Mouse (Mus musculus) adrenal gland, adult 18-20 months (tissue): ENCODE results near the gene Zfp652. TPM values are rescaled to one million over a fixed set of nuclear protein-coding genes. Genes with fewer than 3 reads are reported as not detected.
A peak's percentile ranks its signal among the peaks of the same experiment; 100 is the strongest.

Source experiments
- DNase-seq, 2 experiments: peaks; one replicate each; pipeline ENCODE4 v3.0.0; 2021 to 2022; ENCODE audit warnings: low spot score in 2 of 2
- total RNA-seq, 2 experiments: library from RNA; stranded (reverse); gene quantifications; 1 replicate in 1 of 2; 2 replicates in 1 of 2; pipeline ENCODE4 v1.2.3; 2021

Gene Zfp652
- total RNA-seq, 2 experiments from 2014 or later: 31.8 to 40.5 TPM

DNA sequence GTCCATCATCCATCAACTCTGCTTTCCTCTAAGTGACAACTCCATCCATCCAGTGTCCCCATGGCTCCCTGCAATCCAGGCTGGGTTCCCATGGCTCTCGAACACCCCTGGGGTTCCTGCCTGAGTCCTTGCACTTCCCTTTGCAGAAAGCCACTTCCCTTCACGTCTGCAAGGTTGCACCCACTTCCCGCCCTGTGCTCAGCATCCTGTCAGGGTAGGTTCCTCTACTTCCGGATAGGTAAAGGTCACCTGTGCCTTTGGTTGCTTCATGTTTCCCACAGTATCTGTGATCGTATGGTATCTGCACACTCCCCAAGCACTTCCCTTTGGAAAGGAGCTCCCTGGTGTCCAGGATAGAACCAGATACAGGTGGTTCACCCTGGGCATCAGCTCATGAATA lies 92.5 kb downstream of the Zfp652 start:
- no peak for DNase-seq

DNA sequence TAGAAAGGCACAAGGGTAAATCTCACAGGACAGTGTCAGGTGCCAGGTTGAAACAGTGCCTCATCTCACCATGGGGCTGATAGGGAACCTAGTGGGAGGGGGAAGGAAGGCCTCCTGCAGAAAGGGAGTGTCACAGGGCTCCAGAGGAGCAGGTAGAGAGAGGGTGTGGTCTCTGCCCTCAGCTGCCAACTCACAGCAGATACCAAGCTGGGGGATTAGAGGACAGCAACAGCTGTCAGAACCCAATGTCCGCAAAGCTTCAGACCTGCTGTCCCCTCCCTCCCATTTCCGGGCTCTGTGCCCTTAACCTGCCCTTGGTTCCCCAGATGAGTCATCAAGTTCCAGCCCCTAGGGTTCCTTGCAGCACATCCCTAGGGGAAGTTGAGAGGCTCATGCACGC lies 93.1 kb downstream of the Zfp652 start:
- peak in 1 of 2 experiments; percentile 53 for DNase-seq

- no peak for DNase-seq
These were observed 95.4 kb downstream of the Zfp652 start for GRCm38 (mm10) chr11:95807884-95808283.

- peak in 1 of 2 experiments; percentile 18 for DNase-seq
These were observed 96.1 kb downstream of the Zfp652 start for GRCm38 (mm10) chr11:95808448-95809011.

GRCm38 (mm10) chr11:95809603-95810002 lies 97.1 kb downstream of the Zfp652 start:
- DNase-seq: no peak

GRCm38 (mm10) chr11:95810828-95811227 lies 98.4 kb downstream of the Zfp652 start:
- no peak for DNase-seq

- DNase-seq: peak in 1 of 2 experiments; percentile 18
These were observed 99.3 kb downstream of the Zfp652 start for GRCm38 (mm10) chr11:95811741-95812140.

DNA sequence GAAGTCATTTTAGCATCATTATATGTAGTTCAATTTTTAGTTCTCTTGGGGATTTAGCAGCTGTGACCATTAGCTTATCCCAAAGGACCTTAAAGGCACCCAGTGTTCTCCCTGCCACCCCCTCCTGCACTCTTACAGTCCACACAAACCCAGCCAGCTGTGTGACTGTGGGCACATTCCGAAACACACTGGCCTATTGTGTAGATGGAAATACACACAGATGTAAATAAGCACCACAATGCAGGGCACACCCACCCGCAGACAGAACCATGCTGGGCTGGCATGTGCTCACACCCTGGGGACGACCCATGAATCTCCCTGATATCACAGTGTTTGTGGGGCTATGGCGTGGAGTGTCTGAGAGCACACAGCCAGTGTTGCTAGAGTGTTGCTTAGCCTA lies 99.8 kb downstream of the Zfp652 start:
- DNase-seq: no peak

DNA sequence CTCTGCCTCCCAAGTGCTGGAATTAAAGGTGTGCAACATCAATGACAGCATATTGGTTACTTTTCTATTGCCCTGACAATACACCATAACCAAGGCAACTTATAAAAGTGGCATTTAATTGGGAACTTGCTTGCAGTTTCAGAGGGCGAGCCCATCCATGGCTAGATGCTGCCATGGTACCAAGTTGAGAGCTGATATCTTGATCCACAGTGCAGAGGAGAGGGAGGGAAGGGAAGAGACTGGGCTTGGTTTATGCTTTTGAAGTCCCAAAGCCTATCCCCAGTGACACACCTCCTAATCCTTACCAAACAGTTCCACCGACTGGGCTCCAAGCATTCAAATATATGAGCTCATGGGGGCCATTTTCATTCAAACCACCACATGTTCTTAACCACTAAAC lies 101.6 kb downstream of the Zfp652 start:
- DNase-seq: no peak

- no peak for DNase-seq
These were observed 102.4 kb downstream of the Zfp652 start for GRCm38 (mm10) chr11:95814857-95815256.

GRCm38 (mm10) chr11:95815412-95815811 lies 102.9 kb downstream of the Zfp652 start:
- DNase-seq: no peak

GRCm38 (mm10) chr11:95819138-95819537 lies 106.7 kb downstream of the Zfp652 start:
- no peak for DNase-seq

DNA sequence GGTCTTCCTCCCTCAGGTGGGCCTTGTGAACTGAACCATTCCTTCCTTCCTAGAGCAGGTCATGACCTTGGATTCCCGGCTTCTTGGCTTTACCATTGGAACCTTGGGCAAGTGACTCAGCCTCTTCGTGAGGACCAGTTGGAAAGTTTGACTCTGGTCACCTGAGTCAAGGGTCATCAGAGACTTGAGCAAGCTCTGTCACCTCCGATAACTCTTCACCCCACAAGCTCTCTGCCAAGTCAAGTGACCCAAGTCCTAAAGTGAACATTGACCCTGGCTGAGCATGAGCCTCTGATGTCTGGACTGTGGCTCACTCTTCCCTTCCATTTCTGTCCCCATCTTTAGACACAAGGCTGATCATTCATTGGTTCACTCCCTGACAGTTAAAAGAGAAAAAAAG lies 109.0 kb downstream of the Zfp652 start:
- DNase-seq: no peak

GRCm38 (mm10) chr11:95822437-95822836 lies 110.0 kb downstream of the Zfp652 start:
- DNase-seq: no peak

- peak; percentile 93 to 94 for DNase-seq
These were observed 111.8 kb downstream of the Zfp652 start, which contains the start of gene Phospho1 for GRCm38 (mm10) chr11:95824071-95824876. TSS of gene Phospho1 (plus strand) at chr11:95824499.

DNA sequence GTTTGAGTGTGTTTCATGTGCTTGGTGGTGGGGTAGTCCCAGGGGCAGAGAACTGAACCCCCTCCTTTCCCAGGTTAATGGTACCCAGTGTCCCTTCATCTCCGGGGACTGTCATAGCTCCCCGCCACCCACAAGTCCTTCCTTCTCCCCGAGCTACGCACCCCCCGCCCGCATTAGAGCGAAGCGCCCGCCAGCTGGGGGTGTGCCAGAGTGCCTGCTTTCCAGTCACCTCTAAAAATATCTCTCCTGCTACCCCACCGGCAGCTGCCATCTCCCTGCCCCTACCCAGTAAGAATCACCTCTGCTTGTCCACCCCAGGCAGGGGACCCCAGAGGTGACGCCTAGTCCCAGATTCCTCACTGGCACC lies 112.4 kb downstream of the Zfp652 start:
- DNase-seq: peak; percentile 49 to 67

DNA sequence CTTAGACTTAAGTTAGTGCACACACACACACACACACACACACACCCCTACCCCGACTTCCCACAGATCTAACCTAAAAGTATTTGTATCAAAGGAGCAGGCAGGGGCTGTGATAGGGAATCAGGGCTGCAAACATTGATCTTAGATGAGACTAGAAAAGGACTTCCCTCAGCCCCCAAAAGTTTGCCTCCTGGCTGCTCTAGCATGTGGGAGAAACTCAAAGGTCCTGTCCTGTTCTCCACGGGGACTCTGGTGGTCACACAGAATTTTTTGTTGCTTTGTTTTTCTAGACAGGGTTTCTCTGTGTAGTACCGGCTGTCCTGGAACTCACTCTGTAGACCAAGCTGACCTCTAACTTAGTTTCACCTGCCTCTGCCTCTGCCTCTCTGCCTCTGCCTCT lies 113.2 kb downstream of the Zfp652 start:
- no peak for DNase-seq

- no peak for DNase-seq
These were observed 114.1 kb downstream of the Zfp652 start for GRCm38 (mm10) chr11:95826317-95827167.

GRCm38 (mm10) chr11:95827168-95827447 lies 114.6 kb downstream of the Zfp652 start:
- no peak for DNase-seq

DNA sequence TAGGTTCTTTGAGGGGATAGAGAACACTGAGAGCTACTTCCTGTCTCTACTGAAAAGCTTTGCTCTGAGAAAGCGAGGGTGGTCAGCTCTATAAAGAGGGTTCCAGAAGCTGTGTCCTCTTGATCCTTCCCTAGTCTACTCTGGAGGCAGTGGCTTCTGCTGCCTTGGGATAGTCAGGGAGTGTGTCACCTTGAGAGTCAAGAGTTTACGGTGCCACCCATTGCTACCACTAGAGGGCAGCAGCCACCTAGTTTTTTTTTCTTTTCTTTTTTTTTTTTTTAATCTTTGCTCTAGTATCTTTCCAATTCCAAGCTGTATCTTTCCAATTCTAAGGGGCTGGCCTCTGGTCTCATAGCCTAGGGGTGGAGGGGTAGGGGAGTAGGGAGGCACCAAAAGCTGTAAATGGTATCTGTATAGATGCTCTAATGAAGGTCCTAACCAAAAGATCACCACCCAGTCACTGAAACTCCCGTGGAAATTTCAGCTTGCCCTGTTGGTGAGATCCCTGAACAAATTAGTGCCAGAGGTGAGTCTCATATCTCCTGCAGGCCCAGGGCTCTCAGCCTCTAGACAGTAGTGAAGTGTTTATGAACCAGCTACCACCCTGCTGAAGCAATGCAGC lies 115.1 kb downstream of the Zfp652 start:
- DNase-seq: peak; percentile 65 to 73

- DNase-seq: no peak
These were observed 115.9 kb downstream of the Zfp652 start for GRCm38 (mm10) chr11:95828181-95828964.
